Mouse (Mus musculus) spleen, postnatal 10 days (tissue): Measurements from ENCODE around the gene Ifitm2.

ENCODE experiments used
- DNase-seq, 2 experiments: peaks; one replicate each; pipeline ENCODE4 v3.0.0; 2021 to 2022; ENCODE audit warnings: low spot score in 2 of 2

The Ifitm2 gene

GRCm38 (mm10) chr7:140905642-140906081 lies 50.1 kb downstream of the Ifitm2 start:
- no peak for DNase-seq
